Mouse (Mus musculus) embryonic facial prominence, embryonic 14.5 days (tissue): ENCODE measurements at regions not wholly inside any gene's neighbourhood (a gene's known extent, or its start where the extent isn't known, plus 50 kb on each side); places are given as distances from the start of the nearest gene placed in this dataset.

Experiments
- ATAC-seq: fragments of 200-750 bp; cut with Nextera tagmentation; 2 replicates; pipeline ENCODE4 v1.8.0; 2017; ENCODE audit warnings: low read depth, moderate number of reproducible peaks, moderate TSS enrichment
- DNase-seq: peaks from one replicate; pipeline ENCODE4 v3.0.0-alpha.2; 2015; ENCODE audit warnings: low spot score
- H3K27ac ChIP-seq: fragments of 300-500 bp; sonication (generic); replicated peaks from 2 replicates; pipeline ENCODE4 v1.5.1; 2014; ENCODE audit warnings: low read depth, mild to moderate bottlenecking, low read length, moderate library complexity
- H3K27me3 ChIP-seq: fragments of 300-500 bp; sonication (generic); replicated peaks from 2 replicates; pipeline ENCODE4 v1.6.1; 2014; ENCODE audit warnings: low read length; ENCODE audit not compliant: control insufficient read depth, insufficient read depth
- H3K36me3 ChIP-seq: fragments of 300-500 bp; sonication (generic); 2 replicates; pipeline ENCODE4 v1.6.1; 2014; ENCODE audit warnings: low read length, mixed read lengths; ENCODE audit not compliant: control insufficient read depth, insufficient read depth
- H3K4me1 ChIP-seq: fragments of 300-500 bp; sonication (generic); 2 replicates; pipeline ENCODE4 v1.6.1; 2014; ENCODE audit warnings: antibody characterized with exemption, low read length; ENCODE audit not compliant: control insufficient read depth, insufficient read depth
- H3K4me2 ChIP-seq: fragments of 300-500 bp; sonication (generic); 2 replicates; pipeline ENCODE4 v1.6.1; 2014; ENCODE audit warnings: low read depth, mild to moderate bottlenecking, low read length, moderate library complexity, mixed read lengths
- H3K4me3 ChIP-seq: fragments of 300-500 bp; sonication (generic); 2 replicates; pipeline ENCODE4 v1.5.1; 2014; ENCODE audit warnings: low read depth, mild to moderate bottlenecking, low read length
- H3K9ac ChIP-seq: fragments of 300-500 bp; sonication (generic); 2 replicates; pipeline ENCODE4 v1.6.1; 2014; ENCODE audit warnings: low read depth, mild to moderate bottlenecking, low read length, moderate library complexity, mixed read lengths
- H3K9me3 ChIP-seq: fragments of 300-500 bp; sonication (generic); 2 replicates; pipeline ENCODE4 v1.6.1; 2016; ENCODE audit warnings: low read length; ENCODE audit not compliant: control insufficient read depth
- WGBS: fragments of 180-500 bp; shearing (Covaris S2); extraction: QIAGEN DNeasy Blood & Tissue Kit; methylation state at CpG from one replicate; pipeline ENCODE4 v1.1.7; 2014; 5-methylcytosine and 5-hydroxymethylcytosine counted together

DNA sequence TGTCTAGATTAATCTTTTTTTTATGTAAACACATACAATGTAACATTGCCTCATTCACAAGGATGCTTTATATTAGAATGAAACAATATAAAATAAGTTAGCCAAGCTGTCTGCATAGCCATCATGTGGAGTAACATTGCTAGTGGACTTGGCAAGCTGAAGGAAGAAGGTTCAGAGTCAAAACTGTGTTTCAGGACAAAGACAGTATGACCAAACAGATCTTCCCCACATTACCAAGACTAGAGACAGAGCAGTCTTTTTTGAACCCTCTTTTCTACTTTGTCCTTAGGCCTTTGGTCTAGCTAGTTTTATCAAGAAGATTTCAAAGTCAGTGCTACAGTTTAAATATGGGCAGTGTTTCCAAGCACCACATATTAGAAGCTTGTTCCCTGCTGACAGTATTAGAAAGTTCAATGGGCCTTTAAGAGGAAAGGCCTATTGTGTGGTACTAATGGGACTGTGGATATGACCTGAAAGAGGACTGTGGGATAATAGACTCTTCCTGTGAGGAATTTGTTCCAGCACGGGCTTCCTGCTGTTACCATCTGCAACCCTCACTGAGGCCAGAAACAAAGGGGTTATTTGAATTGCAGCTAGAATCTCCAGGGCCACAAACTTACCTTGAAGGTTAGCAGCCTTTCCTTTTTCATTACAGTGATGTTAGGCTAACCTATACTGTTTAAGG, 449.1 kb upstream of the Lrrc7 start:
- peak; percentile 25 for DNase-seq
- WGBS, result 9% methylated on average over 1 of the region's 1 CpGs

DNA sequence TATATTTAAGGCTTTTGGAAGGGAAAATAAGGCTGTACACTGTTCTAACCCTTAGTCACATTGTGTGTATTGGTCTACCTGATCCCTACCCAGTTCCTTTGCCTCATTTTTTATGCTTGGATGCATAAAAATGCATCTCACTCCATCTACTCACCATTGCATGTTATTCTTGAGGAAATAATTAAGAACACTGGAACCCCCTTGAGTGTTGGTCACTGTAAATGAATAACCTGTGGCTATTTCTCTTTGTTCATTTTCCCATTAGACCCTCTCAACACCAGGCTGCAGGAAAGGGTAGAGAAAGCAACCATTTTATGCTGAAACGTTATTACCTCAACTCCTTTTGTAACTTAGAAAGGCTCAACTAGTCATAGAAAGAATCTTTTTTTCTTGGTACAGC, 442.0 kb upstream of the Lrrc7 start:
- ATAC-seq (no peak), DNase-seq (no peak)
- H3K36me3 ChIP-seq, result no peaks in the 10 kb centered on the region
- 20% methylated on average over 1 of the region's 1 CpGs for WGBS
- H3K4me1 ChIP-seq, result no peaks in the 10 kb centered on the region
- H3K4me3 ChIP-seq, result no peak overlapping the region
- no peak overlapping the region for H3K9ac ChIP-seq
- H3K27me3 ChIP-seq, result no peaks in the 10 kb centered on the region
- no peak overlapping the region for H3K4me2 ChIP-seq
- H3K9me3 ChIP-seq, result no peaks in the 10 kb centered on the region
- no peak overlapping the region for H3K27ac ChIP-seq

More for the DNA sequence above, 449.1 kb upstream of the Lrrc7 start:
- H3K4me2 ChIP-seq, result no peak overlapping the region
- H3K9ac ChIP-seq, result no peak overlapping the region
- no peaks in the 10 kb centered on the region for H3K4me1 ChIP-seq
- no peaks in the 10 kb centered on the region for H3K9me3 ChIP-seq
- H3K27me3 ChIP-seq, result no peaks in the 10 kb centered on the region
- no peak overlapping the region for H3K4me3 ChIP-seq
- no peaks in the 10 kb centered on the region for H3K36me3 ChIP-seq
- peak; percentile 37; the same call in 1 of the 2 replicates for ATAC-seq
- H3K27ac ChIP-seq, result no peak overlapping the region

DNA sequence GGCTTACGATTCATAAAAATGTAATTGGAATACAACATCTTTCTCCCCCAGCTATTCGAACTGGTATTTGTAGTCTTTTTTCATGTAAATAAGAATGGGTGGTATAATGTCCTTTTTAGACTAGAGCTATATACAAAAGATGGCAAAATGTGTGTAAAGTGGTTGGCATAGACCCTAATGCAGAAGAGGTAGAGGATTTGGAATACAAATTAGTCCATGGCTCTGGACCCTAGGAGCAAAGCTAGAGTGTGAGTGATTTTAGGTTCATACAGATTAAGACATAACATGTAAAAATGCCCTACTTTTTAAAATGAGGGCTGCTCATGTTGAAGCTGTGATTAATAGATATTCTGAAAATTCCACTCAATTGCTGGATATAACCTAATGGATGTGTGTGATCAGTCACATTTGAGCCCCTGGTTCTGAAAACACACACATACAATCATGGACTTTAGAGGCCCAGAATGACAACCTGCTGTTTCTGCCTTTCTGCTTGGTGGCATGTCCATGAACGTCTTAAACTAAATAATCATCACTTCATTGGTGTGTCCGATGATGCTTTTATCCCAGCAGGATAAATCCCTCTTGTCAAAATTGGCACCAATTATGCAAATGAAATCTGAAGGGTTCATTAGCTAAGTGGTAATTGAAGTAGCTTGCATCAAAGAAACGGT, 423.6 kb upstream of the Lrrc7 start:
- 82% methylated on average over 5 of the region's 5 CpGs for WGBS
- no peak for ATAC-seq
- Histone ChIP-seq H3K4me2 (no peak overlapping the region), H3K9ac (no peak overlapping the region), H3K9me3 (no peaks in the 10 kb centered on the region), H3K27ac (no peak overlapping the region), H3K4me3 (no peak overlapping the region), H3K27me3 (no peaks in the 10 kb centered on the region), H3K4me1 (no peaks in the 10 kb centered on the region), H3K36me3 (no peaks in the 10 kb centered on the region)
- DNase-seq, result no peak

DNA sequence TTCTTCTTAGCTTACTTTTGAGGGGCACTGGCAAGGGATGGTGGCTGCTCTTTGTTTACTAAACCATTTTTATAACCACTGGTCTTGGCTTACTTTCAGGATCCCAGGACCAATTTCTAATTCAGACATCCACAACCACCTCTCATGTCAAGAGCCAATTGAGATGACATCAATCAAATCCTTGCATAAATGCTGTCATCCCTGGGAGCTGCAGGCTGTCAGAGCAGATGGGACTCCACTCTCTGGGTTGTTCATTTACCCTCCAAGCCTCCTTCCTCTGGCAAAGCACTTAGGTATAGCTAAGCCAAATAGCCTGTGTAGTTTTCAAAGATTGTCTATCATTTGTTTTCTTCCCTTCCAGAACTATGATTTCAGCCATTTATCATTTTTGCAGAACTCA, 385.0 kb upstream of the Lrrc7 start:
- DNase-seq (no peak), ATAC-seq (no peak)
- no peak overlapping the region for H3K4me2 ChIP-seq
- H3K9ac ChIP-seq, result no peak overlapping the region
- no peaks in the 10 kb centered on the region for H3K36me3 ChIP-seq
- no peak overlapping the region for H3K27ac ChIP-seq
- H3K9me3 ChIP-seq, result no peaks in the 10 kb centered on the region
- no peak overlapping the region for H3K4me3 ChIP-seq
- no peaks in the 10 kb centered on the region for H3K27me3 ChIP-seq
- H3K4me1 ChIP-seq, result no peaks in the 10 kb centered on the region

DNA sequence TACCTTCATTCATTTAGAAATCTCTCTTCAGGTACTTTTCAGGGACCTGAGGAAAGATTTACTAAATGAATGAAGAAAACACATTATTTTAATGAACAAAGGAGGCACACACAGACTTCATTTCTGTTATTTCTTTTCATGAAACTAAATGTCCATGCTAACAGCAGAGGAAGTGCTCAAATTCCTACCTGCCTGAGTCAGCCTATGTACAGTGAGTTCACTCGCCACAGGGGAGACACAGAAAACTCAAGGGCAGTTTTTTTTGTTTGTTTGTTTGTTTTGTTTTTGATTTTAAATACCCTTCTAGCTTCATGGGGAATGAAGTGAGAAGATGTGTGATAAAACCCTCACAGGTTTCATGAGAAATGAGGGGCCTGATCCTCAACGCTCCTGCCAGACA, 343.1 kb upstream of the Lrrc7 start:
- WGBS, result 48% methylated on average over 2 of the region's 2 CpGs

DNA sequence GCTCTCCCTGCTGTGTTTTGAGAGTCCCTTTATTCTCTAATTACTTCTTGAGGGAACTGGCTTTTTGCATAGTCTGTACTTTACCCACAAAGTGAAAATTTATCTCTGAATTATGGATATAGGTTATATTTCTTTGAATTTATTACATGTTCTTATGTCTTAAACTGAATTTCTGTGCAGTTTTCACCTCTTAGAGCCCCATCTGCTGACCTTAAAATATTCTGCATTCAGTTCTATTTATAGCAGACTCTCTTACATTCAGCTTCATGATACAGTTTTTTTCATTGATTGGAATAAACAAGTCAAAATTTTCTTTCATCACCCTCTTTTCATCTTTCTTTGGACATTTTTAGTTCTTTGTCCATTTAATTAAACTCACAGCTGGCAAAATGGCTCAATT, 337.4 kb upstream of the Lrrc7 start:
- no peaks in the 10 kb centered on the region for H3K27me3 ChIP-seq
- H3K4me3 ChIP-seq, result no peak overlapping the region
- no peak overlapping the region for H3K4me2 ChIP-seq
- DNase-seq (no peak), ATAC-seq (no peak)
- H3K4me1 ChIP-seq, result no peaks in the 10 kb centered on the region
- H3K9ac ChIP-seq, result no peak overlapping the region
- H3K27ac ChIP-seq, result no peak overlapping the region
- no peaks in the 10 kb centered on the region for H3K9me3 ChIP-seq
- H3K36me3 ChIP-seq, result no peaks in the 10 kb centered on the region

More for the DNA sequence above, 343.1 kb upstream of the Lrrc7 start:
- no peaks in the 10 kb centered on the region for H3K4me1 ChIP-seq
- H3K36me3 ChIP-seq, result no peaks in the 10 kb centered on the region
- no peak overlapping the region for H3K4me3 ChIP-seq
- ATAC-seq (no peak), DNase-seq (no peak)
- H3K9ac ChIP-seq, result no peak overlapping the region
- no peak overlapping the region for H3K4me2 ChIP-seq
- no peak overlapping the region for H3K27ac ChIP-seq
- no peaks in the 10 kb centered on the region for H3K27me3 ChIP-seq
- H3K9me3 ChIP-seq, result no peaks in the 10 kb centered on the region

DNA sequence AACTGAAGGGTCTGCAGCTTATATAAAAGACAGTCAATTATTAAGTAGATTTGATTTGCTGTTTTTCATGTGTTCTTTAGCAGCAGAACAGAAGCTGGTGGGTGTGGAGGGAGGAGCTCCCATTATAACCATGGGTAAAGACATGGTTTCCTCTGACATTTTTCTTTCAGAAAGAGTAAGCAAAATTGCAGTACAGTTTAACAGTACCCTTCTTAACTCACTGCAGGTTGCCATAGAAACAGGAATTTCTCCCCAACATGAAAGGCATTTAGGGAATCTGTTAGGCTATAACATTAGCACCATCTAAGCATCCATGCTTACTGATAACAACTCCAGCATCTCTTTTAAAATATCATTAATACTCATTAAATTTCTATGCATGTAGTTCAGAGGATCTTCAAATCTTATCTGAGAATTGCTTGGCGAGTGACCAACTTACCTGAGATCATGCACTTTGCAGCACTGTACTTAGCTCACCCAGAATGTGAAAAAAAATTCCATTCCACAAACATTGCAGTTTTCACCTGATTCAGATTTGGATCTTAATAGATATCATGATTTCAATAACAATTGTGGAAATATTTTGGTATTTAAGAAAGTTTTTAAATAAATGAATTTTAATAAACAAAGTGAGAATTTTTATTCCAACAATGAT, 324.8 kb upstream of the Lrrc7 start:
- H3K4me3 ChIP-seq, result no peak overlapping the region
- H3K9me3 ChIP-seq, result no peaks in the 10 kb centered on the region
- 75% methylated on average over 1 of the region's 1 CpGs for WGBS
- H3K27me3 ChIP-seq, result no peaks in the 10 kb centered on the region
- no peaks in the 10 kb centered on the region for H3K36me3 ChIP-seq
- H3K4me2 ChIP-seq, result no peak overlapping the region
- H3K4me1 ChIP-seq, result no peaks in the 10 kb centered on the region
- DNase-seq (no peak), ATAC-seq (no peak)
- no peak overlapping the region for H3K27ac ChIP-seq
- H3K9ac ChIP-seq, result no peak overlapping the region

DNA sequence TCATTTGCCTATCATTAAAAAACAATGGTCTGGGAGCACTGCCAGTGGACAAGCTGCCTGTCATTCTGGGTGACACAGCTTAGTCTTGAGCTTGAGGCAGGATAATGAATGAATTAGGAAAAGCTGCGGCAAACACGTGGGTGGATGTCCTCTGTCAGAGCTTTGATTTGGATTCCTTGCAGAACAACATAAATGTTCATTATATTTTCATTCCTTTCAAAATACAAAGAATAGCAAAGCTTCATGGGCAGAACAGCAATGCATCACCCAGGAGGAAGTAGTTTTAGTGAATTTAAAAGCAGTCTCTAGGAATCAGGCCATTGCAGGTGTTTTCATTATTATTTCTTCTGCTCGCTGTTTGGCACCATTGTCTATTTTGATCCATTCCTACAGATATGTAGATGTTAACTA, 324.3 kb upstream of the Lrrc7 start:
- H3K9ac ChIP-seq, result no peak overlapping the region
- DNase-seq (no peak), ATAC-seq (no peak)
- no peak overlapping the region for H3K4me2 ChIP-seq
- H3K36me3 ChIP-seq, result no peaks in the 10 kb centered on the region
- WGBS, result 60% methylated on average over 3 of the region's 3 CpGs
- no peak overlapping the region for H3K27ac ChIP-seq
- H3K27me3 ChIP-seq, result no peaks in the 10 kb centered on the region
- H3K9me3 ChIP-seq, result no peaks in the 10 kb centered on the region
- H3K4me1 ChIP-seq, result no peaks in the 10 kb centered on the region
- no peak overlapping the region for H3K4me3 ChIP-seq
